Mouse (Mus musculus): ENCODE measurements at regions not wholly inside any gene's neighbourhood (a gene's known extent, or its start where the extent isn't known, plus 50 kb on each side); places are given as distances from the start of the nearest gene placed in this dataset.

GRCm38 (mm10) chr12:9921591-9922198 lies 351.8 kb downstream of the Osr1 start:
- peak; percentile 64 to 70 for DNase-seq (ENCODE audit: low spot score in 2 of 2)

GRCm38 (mm10) chr12:9924561-9924960 lies 354.6 kb downstream of the Osr1 start:
- peak; percentile 13 to 27 for DNase-seq (ENCODE audit: low spot score in 2 of 2)

- DNase-seq (ENCODE audit: low spot score in 2 of 2): peak; percentile 18 to 48
Observed at GRCm38 (mm10) chr12:9934158-9934557, 364.2 kb downstream of the Osr1 start.

- no peak for DNase-seq (ENCODE audit: low spot score in 2 of 2)
Observed at GRCm38 (mm10) chr12:9941357-9941756, 371.4 kb downstream of the Osr1 start.

GRCm38 (mm10) chr12:9941823-9942222 lies 371.9 kb downstream of the Osr1 start:
- DNase-seq (ENCODE audit: low spot score in 2 of 2): no peak

GRCm38 (mm10) chr12:9948784-9949183 lies 378.9 kb downstream of the Osr1 start:
- no peak for DNase-seq (ENCODE audit: low spot score in 2 of 2)

GRCm38 (mm10) chr12:9952372-9952771 lies 382.5 kb downstream of the Osr1 start:
- DNase-seq (ENCODE audit: low spot score in 2 of 2): no peak

- DNase-seq (ENCODE audit: low spot score in 2 of 2): no peak
Observed at GRCm38 (mm10) chr12:9954178-9954888, 384.4 kb downstream of the Osr1 start.

- no peak for DNase-seq (ENCODE audit: low spot score in 2 of 2)
Observed at GRCm38 (mm10) chr12:9969390-9969789, 399.5 kb downstream of the Osr1 start.

GRCm38 (mm10) chr12:9970771-9971170 lies 399.0 kb upstream of the Nt5c1b start:
- DNase-seq (ENCODE audit: low spot score in 2 of 2): no peak

GRCm38 (mm10) chr12:9978494-9979112 lies 391.2 kb upstream of the Nt5c1b start:
- DNase-seq (ENCODE audit: low spot score in 2 of 2): no peak

- DNase-seq (ENCODE audit: low spot score in 2 of 2): peak in 1 of 2 experiments; percentile 8
Observed at GRCm38 (mm10) chr12:9979113-9979507, 390.7 kb upstream of the Nt5c1b start.

- no peak for DNase-seq (ENCODE audit: low spot score in 2 of 2)
Observed at GRCm38 (mm10) chr12:9991305-9991704, 378.5 kb upstream of the Nt5c1b start.

- DNase-seq (ENCODE audit: low spot score in 2 of 2): no peak
Observed at GRCm38 (mm10) chr12:9995670-9996069, 374.1 kb upstream of the Nt5c1b start.

GRCm38 (mm10) chr12:9996455-9997189 lies 373.2 kb upstream of the Nt5c1b start:
- no peak for DNase-seq (ENCODE audit: low spot score in 2 of 2)

GRCm38 (mm10) chr12:9997190-9997561 lies 372.6 kb upstream of the Nt5c1b start:
- DNase-seq (ENCODE audit: low spot score in 2 of 2): no peak

GRCm38 (mm10) chr12:9997571-9997970 lies 372.2 kb upstream of the Nt5c1b start:
- no peak for DNase-seq (ENCODE audit: low spot score in 2 of 2)

GRCm38 (mm10) chr12:9999933-10000332 lies 369.8 kb upstream of the Nt5c1b start:
- no peak for DNase-seq (ENCODE audit: low spot score in 2 of 2)

GRCm38 (mm10) chr12:10008473-10008872 lies 361.3 kb upstream of the Nt5c1b start:
- DNase-seq (ENCODE audit: low spot score in 2 of 2): no peak

- DNase-seq (ENCODE audit: low spot score in 2 of 2): no peak
Observed at GRCm38 (mm10) chr12:10016710-10017581, 352.8 kb upstream of the Nt5c1b start.

- no peak for DNase-seq (ENCODE audit: low spot score in 2 of 2)
Observed at GRCm38 (mm10) chr12:10035479-10035878, 334.3 kb upstream of the Nt5c1b start.

Data from heart, adult 9 months (tissue).